Mouse (Mus musculus): ENCODE measurements around the gene Actl7a. TPM values are rescaled to one million over a fixed set of nuclear protein-coding genes. Genes with fewer than 3 reads are reported as not detected.

Actl7a gene
- total RNA-seq, 2 experiments from 2014 or later = not detected

DNA sequence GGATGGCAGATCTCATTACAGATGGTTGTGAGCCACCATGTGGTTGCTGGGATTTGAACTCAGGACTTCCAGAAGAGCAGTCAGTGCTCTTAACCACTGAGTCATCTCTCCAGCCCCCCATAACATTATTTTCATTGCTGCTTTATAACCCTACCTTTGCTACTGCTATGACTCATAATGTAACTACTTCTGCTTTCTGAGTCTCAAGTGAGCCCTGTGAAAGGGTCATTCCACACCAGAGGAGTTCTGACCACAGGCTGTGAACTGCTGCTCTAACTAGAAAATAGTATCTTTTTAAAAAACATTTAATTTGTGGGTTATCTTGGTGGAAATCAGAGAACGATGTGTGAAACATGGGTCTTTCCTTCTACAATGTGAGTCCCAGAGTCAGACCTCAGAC lies 14.5 kb downstream of the Actl7a start:
- DNase-seq = no peak

DNA sequence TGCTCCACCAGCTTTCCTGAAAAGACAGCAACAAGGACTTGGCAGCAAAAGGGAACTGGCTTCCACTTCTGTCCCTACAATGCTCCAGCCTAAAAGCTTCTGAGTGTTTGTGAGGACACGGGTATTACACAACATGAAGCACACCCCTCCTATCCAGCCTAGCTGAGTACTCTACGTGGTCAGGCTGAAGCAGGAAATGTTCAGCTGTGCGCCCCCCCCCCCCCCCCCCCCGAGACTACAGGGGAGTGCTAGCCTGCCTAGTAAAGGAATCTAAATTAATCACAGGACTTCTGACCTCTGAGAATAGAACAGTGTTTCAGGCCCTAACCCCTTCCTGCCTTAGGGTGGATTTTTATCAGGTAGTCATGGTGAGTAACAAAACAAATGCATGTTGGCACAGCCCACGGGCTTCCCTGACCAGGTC lies 24.7 kb downstream of the Actl7a start:
- no peak for DNase-seq

DNA sequence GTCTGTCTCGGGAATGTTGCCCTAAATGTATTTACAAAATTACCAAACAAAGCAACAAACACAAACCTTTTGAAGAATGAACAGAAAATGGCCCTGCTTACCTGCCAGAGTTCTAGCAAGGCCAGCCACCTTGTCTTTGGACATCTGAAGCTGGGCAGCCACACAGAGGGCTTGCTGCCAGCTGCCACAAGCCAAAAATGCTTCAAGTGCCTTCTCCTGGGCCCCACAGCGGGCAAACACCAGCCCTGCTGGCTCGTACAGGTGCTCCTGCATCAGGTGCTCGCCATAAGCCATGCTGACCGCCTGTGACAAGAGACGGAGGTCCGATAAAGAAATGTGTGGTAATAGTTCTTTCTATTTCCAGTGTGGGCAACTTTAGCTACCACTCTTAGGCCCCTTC lies 25.7 kb downstream of the Actl7a start:
- DNase-seq = no peak

GRCm38 (mm10) chr4:56771065-56771464 lies 27.9 kb downstream of the Actl7a start:
- no peak for DNase-seq

DNA sequence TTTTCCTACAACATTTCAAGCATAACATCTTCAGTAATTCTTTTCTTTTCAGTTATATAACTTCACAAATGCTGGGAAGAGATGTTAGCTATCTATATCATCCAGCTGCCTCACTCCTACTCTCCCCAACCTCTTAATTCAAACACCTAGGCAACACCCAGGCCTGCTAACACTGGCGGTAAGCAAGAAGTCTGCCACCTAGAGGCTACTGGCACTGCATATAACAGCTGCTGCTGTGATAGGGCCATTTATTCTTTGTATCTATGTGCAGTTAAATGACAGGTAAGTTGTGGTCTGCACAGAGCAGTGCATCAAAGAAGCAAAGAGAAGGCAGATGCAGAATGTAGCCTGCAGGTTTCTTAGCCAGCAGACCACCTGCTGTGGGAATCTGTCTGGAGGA lies 48.2 kb downstream of the Actl7a start:
- no peak for DNase-seq

Other genes with a start within 250 kb of the Actl7a start
- gene Gm26657, start 3.3 kb upstream of the Actl7a start, total RNA-seq (2021) = not detected
- gene Actl7b, start 2.0 kb upstream of the Actl7a start, total RNA-seq (2021) = not detected
- 10 to 100 TPM; 28.3 to 30.8 TPM for gene Elp1, start 58.9 kb downstream of the Actl7a start, total RNA-seq (2021)
- gene Fam206a, start 58.9 kb downstream of the Actl7a start, total RNA-seq (2021) = 1 to 10 TPM; 3.5 to 4.0 TPM
- 10 to 100 TPM; 15.2 to 15.5 TPM for gene Ctnnal1, start 121.8 kb downstream of the Actl7a start, total RNA-seq (2021)
- 10 to 100 TPM; 22.7 to 23.9 TPM for gene Tmem245, start 204.0 kb downstream of the Actl7a start, total RNA-seq (2021)
- gene Frrs1l, start 247.0 kb downstream of the Actl7a start, total RNA-seq (2021) = under 1 TPM; 0.12 to 0.34 TPM

Measured in gastrocnemius, postnatal 10 days (tissue).